Mouse (Mus musculus): ENCODE data around the gene Nyap1.

The Nyap1 gene

DNA sequence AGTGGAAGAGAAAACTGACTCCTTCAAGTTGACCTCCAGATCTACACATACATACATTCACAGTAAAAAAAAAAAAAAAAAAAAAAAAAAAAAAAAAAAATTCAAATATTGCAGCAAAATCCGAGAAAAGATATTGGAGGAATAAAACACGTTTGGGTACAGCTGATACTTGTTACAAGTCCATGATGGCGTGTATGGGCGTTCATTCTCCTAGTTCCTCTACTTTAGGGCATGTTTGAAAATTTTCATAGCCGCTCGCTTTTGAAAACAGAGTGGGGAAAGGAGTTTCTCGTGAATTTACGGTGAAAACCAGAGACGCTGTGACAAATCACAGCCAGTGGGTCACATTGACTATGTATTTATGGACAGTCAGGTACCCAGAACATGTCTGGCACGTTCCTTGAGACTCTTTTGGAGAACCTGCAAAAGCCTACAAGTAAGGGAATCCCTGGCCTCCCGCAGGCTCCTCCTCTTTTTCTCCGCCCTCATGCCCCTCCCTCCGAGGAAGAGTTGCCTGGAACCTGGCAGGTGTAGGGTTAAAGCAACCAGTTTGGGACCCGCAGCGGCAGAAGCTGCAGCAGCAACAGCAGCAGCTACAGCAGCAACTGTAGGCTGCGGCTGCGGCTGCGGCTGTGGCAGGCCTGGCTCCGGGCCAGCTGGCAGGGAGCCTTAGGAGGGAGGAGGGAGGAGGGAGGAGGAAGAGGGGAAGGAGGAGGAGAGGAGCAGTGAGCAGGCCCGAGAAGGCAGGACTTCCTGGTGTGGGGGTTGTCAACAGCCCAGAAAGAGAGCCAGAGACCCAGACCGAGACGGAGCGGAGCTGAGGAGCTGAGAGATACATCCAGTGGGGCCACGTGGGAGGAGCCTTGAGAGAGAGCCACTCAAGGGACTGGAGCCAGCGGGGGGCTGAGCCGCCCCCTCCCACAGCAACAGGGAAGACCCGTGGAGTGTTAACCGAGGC is 4.1 kb upstream of the Nyap1 start, which contains the start of gene Tsc22d4:
Tsc22d4 (plus strand) TSS at position 517 of the 958 bp plus-strand sequence.
- peak; percentile 96 for DNase-seq (ENCODE audit: low spot score)

- DNase-seq (ENCODE audit: low spot score), result no peak
Measured at GRCm38 (mm10) chr5:137744197-137744596, 2.8 kb upstream of the Nyap1 start.

GRCm38 (mm10) chr5:137742836-137743235 is 1.4 kb upstream of the Nyap1 start:
- no peak for DNase-seq (ENCODE audit: low spot score)

- no peak for DNase-seq (ENCODE audit: low spot score)
Measured at GRCm38 (mm10) chr5:137742048-137742447, 641 bp upstream of the Nyap1 start.

DNA sequence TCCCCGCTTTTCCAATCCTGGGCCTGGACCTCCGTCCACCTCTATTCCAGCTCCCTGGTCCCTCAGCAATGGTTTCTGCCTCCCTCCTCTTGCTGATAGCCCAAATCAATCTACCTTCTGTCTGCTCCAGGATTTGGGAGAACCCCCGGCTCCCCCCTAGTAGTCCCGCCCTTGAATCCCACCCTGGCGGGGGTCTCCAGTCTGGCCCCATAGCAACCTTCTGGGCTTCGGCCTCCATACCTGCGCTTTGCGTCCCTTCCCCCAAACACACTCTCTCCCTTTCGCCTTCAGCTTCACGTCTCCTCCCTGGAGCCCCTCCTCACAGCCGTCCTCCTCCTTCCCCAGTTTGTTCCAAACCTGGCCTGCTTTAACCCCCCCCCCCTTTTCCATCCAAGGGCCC is 901 bp downstream of the Nyap1 start:
- DNase-seq (ENCODE audit: low spot score), result no peak

DNA sequence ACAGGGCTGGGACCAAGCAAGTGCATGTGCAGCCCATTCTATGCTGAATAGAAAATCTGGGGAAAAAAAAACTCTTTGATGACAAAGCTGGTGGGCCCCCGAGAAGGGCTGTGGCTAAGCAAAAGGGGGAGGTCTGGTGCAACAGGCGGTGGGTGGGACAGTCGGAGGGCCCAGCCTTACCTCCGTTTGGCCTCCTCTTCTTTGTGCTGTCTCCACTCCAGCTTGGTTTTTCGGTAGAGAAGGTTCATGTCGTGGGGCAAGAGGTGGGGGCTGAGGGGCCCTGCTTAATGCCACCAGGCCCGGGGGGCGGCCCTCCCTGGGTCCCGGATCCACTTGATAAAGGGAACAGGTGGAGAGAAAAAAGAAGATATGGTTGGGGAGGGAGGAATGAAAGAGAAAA is 1.9 kb downstream of the Nyap1 start:
- DNase-seq (ENCODE audit: low spot score), result no peak

GRCm38 (mm10) chr5:137738516-137738915 is 2.9 kb downstream of the Nyap1 start:
- DNase-seq (ENCODE audit: low spot score), result peak; percentile 23

- no peak for DNase-seq (ENCODE audit: low spot score)
Measured at GRCm38 (mm10) chr5:137737400-137737940, 3.9 kb downstream of the Nyap1 start.

GRCm38 (mm10) chr5:137734289-137735061 is 6.9 kb downstream of the Nyap1 start:
- peak; percentile 47 for DNase-seq (ENCODE audit: low spot score)

- no peak for DNase-seq (ENCODE audit: low spot score)
Measured at GRCm38 (mm10) chr5:137733638-137734288, 7.6 kb downstream of the Nyap1 start.

DNA sequence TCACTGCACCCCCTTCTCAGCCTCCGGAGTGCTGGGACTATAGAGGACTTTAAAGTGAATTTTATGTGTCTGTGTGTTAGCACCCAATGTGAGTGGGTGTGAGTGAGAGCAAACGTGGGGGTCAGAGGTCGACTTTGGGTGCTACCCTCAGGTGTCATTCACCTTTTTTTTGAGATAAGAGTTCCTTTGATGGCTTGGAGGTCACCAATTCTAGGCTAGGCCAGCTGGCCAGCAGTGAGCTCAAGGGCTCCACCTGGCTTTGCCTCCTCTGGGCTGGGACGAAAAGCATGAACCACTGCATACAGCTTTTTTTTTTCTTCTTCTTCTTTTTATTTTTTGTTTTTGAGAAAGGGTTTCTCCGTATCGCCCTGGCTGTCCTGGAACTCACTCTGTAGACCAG is 14.6 kb downstream of the Nyap1 start:
- no peak for DNase-seq (ENCODE audit: low spot score)

DNA sequence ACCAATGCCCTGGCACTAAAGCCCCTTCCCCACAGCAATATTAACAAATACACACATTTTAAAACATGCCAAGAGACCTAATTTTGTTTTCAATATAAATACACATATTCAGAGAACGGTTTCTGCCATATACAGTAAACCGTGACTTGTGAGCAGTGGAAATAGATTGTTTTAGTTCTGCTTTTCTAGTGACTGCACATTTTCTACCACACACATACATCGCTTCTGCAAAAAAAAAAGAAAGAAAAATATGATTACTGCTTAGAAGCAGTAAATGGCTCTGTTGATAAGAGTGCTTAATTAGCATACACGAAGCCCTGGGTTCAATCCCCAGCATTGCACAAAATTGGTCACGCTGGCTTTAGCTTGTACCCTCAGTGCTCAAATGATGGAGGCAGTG is 17.6 kb downstream of the Nyap1 start:
- DNase-seq (ENCODE audit: low spot score), result no peak

DNA sequence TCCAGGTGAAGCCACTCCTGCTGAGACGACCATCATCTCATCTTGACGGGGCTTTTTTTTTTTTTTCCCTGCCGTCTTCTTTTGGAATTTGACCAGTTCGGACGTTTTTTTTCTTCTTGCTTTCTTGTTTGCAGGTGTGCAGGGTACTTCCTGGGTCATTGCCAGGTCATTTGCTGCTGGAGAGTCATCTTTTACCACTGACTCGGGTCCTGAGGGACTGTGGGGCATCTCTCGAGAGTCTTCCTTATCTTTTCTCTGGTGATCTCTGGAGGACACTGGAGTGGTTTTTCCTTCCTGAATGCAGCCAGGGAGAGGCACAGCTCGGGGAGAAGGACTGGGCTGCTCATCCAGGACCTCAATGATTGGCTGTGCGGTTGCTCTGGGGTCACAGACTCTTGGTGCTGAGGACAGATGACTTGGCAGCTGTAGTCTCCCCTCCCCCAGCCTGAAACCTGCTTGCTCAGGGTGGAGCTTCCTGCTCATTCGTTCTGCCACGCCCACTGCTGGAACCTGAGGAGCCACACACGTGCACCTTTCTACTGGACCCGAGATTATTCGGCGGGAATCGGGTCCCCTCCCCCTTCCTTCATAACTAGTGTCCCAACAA is 20.7 kb downstream of the Nyap1 start:
- peak; percentile 47 for DNase-seq (ENCODE audit: low spot score)

- no peak for DNase-seq (ENCODE audit: low spot score)
Measured at GRCm38 (mm10) chr5:137719088-137719487, 22.3 kb downstream of the Nyap1 start.

DNA sequence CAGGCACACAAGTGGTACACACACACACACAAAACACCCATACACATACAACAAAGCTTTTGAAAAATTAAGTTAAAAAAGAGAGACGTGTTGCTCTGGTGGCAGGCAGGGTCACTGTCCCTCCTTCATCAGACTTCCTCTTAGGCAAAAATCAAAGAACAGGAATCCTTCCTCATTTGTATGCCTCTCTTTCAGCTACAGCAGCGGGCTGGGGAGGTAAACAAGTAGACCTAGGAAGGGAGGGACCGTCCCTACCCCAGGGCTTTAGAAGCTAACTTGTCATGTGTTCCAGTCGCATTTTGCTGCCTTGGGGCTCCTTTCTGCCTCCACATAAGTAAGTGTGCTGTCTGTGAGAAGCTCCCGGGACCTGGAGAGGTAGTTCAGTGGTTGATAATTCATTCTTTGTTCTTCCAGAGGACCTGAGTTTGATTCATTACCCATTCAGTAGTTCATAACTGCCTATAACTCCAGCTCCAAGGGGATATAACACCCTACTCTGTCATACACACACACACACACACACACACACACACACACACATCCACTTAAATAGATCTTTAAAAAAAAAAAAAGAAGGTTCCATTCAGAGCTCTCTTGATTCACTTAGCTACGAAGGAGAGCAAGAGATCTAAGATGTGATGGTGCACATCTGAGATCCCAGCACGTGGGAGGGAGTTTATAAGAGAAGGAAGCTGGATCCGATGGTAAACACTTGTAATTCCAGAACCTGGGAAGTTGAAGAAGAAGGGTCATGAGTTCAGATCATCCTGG is 23.2 kb downstream of the Nyap1 start:
- no peak for DNase-seq (ENCODE audit: low spot score)

DNA sequence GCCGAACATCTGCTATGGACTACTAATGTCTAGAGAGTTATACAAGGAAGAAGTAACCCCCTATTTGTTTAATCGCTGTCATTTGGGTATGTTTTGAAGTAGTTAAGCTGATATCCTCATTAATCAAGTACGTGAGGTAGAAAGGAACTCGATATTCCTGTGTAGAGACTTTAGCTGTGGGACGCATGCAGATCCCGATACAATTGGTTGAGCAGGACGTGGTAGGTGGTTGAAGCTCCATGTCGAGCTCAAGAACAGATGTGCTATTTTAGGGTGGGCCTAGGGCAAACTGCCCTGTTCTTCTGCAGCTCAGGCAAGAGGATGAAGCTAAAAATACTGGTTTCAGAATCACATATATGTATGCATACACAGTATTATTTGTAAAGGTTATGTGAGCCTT is 25.7 kb downstream of the Nyap1 start:
- DNase-seq (ENCODE audit: low spot score), result no peak

DNA sequence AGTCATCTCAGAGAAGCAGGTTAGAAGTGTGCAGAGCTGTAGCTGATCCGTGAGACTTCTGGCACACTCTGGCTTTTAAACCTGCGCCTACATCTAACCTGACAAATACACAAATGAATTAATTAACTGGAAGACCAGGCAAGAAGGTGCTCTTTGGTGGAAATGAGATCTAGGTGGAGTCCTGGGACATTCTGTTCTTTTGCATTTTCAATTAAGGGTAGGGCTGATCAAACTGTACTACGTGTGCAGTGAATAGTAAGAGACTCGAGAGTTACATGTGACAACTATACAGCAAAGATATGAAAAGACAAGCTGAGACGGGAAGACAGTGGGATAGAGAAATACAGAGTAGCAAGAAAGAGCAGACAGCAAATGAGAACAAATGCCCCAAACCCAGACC is 28.0 kb downstream of the Nyap1 start:
- no peak for DNase-seq (ENCODE audit: low spot score)

GRCm38 (mm10) chr5:137706913-137707633 is 34.3 kb downstream of the Nyap1 start:
- peak; percentile 22 for DNase-seq (ENCODE audit: low spot score)

GRCm38 (mm10) chr5:137705242-137705641 is 36.2 kb downstream of the Nyap1 start:
- no peak for DNase-seq (ENCODE audit: low spot score)

DNA sequence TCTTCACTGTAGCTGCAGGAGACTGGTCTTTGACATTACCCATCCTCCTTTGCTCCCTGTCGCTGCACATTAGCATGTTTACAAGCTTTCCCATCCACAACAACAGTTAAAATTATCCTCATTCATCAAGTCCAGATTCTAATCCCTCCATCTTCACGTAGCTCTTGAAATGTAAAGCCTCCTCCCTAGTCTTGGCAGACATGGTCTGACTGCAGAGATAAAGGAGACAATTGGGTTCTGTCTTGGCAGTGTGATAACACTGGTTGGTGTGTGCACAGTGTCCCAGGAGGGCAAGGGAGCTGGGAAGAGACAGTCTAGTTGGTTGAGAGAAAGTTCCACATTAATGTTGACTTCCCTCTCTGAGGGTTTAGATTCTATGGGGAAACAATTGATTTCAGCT is 41.6 kb downstream of the Nyap1 start:
- DNase-seq (ENCODE audit: low spot score), result no peak

Measured in yolk sac, embryonic 10.5 days (tissue).